Mouse (Mus musculus) gastrocnemius, postnatal 14 days (tissue): Measurements from ENCODE around the gene Krt73. TPM values are rescaled to one million over a fixed set of nuclear protein-coding genes. Genes with fewer than 3 reads are reported as not detected.

Source experiments
- total RNA-seq, 2 experiments: library from RNA; stranded (reverse); gene quantifications; 2 replicates each; pipeline ENCODE4 v1.2.3; 2021

Krt73 gene
- total RNA-seq, 2 experiments from 2014 or later = not detected

Other genes starting within 250 kb of the Krt73 start
- gene Krt90, start 239.4 kb downstream of the Krt73 start, total RNA-seq = not detected
- gene Krt75, start 228.4 kb downstream of the Krt73 start, total RNA-seq = not detected
- gene Gm5414, start 174.2 kb downstream of the Krt73 start, total RNA-seq = not detected
- gene Gm5478, start 155.0 kb downstream of the Krt73 start, total RNA-seq = not detected
- gene Krt6b, start 122.1 kb downstream of the Krt73 start, total RNA-seq = not detected
- gene Krt6a, start 108.0 kb downstream of the Krt73 start, total RNA-seq = not detected
- not detected for gene Krt5, start 89.4 kb downstream of the Krt73 start, total RNA-seq
- gene Krt71, start 59.2 kb downstream of the Krt73 start, total RNA-seq = not detected
- gene Krt72, start 15.9 kb downstream of the Krt73 start, total RNA-seq = not detected
- gene Krt2, start 15.8 kb upstream of the Krt73 start, total RNA-seq = not detected
- gene Krt1, start 48.4 kb upstream of the Krt73 start, total RNA-seq = not detected
- gene Krt77, start 67.4 kb upstream of the Krt73 start, total RNA-seq = not detected
- gene Krt76, start 90.6 kb upstream of the Krt73 start, total RNA-seq = not detected
- gene Krt4, start 122.4 kb upstream of the Krt73 start, total RNA-seq = under 1 TPM in 1 of 2 experiments, not detected in 1; 0.16 TPM
- gene Krt79, start 138.0 kb upstream of the Krt73 start, total RNA-seq = not detected
- gene Krt78, start 151.9 kb upstream of the Krt73 start, total RNA-seq = not detected
- under 1 TPM; 0.49 to 0.92 TPM for gene Krt8, start 202.1 kb upstream of the Krt73 start, total RNA-seq
- gene Krt18, start 225.8 kb upstream of the Krt73 start, total RNA-seq = 1 to 10 TPM in 1 of 2 experiments, under 1 TPM in 1; 0.42 to 1.6 TPM